Mouse (Mus musculus): ENCODE results near the gene Tnnt2. TPM values are rescaled to one million over a fixed set of nuclear protein-coding genes. Genes with fewer than 3 reads are reported as not detected.

The Tnnt2 gene
- total RNA-seq, 2 experiments from 2014 or later: not detected

DNA sequence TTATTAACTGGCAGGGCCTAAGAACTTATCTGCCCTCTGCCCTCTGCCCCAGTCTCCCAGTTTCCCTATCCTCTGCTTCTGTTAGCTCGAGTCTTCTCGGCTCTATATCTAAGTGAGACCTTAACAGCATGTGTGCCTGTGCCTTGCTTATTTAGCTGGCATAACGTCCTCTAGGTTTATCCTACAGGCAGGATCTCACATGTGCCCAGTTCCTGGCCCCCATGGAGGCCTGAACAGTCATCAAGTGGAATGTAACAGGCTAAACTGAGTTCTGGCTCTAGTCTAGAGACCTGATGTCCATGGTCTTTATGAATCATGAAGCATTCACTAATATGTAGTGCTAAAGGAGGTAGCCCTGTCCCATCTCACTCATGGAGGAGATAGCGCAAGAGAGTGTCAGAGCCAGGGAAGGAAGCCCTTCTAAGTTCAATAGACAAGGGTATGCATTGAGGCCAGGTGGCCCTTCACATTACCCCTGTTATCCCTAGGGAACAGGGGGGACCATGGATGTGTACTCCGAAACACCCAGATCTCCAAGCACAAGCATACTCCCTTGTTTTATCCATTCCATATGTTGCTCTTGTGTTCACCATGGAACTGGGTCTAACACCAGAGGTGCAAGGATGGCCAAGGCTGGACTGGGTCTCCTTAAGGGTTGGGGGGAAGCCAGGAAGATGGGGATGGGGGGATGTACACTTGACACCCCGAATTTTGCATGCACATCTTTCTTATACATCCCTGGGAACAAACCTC is 18.6 kb downstream of the Tnnt2 start:
- ATAC-seq (ENCODE audit: poor library complexity, severe bottlenecking): no peak

DNA sequence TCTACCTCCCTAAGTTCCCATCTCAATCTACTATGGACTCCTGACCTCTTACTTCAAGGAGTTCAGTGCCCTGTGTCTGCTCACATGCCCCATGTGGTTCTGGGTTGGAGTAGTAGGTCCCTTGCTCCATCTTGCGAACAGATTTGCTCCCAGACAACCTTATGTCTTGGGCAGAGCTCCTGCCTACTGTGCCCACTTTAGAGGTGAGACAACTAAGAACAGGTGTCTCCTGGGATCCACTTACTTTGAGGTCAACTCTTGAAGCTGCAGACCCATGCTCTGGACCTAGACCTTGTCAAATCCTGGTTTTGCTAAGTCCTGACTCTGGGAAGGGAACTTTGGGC is 19.2 kb downstream of the Tnnt2 start:
- ATAC-seq (ENCODE audit: poor library complexity, severe bottlenecking): no peak

DNA sequence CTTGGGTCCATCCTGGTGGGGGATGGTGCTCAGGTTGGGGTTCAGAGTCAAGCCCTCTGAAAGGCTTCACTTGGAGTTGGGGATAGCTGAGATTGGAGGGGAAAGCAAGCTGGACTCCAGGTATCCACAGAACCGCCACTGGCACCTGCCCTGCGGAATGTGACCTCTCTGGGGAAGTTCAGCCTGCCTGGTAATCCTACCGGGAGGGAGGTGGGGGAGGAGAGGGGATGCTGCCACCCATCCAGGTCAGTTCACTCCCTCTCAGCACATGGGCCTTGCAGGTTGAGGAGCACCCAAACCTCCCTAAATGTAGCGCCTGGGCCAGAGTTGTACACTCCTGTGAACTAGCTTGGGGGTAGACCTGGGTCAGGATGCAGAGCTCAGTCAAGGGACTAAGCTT is 19.9 kb downstream of the Tnnt2 start:
- no peak for ATAC-seq (ENCODE audit: poor library complexity, severe bottlenecking)

DNA sequence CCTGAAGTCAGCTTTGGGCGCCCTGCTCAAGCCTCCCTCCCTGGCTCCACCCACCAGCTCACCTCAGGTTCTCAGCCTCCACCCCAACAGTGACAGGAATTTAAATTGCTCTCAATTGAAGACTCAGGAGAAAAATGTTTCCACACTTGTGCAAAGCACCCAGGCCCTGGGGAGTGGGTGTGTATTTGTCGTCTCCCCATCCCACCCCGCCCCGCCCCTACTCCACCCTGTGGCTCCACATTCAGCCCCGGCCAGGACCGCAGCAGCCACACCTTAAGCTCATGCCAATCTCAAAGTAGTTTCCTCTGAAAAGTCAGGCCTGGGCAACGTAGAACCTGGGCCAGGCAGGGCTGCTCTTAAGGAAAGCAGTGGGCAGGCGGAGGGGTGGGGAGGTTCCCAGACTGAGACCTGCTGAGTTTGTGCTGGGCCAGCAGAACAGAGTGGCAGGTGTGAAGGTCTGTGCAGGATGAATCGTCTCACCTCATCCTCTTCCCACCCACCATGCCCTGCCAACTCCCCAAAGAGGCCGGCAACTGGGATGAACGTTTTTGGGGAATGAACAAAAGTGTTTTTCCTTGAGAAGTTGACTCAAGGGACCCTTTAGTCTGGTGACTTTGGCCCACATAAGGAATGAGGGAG is 21.1 kb downstream of the Tnnt2 start:
- no peak for ATAC-seq (ENCODE audit: poor library complexity, severe bottlenecking)

DNA sequence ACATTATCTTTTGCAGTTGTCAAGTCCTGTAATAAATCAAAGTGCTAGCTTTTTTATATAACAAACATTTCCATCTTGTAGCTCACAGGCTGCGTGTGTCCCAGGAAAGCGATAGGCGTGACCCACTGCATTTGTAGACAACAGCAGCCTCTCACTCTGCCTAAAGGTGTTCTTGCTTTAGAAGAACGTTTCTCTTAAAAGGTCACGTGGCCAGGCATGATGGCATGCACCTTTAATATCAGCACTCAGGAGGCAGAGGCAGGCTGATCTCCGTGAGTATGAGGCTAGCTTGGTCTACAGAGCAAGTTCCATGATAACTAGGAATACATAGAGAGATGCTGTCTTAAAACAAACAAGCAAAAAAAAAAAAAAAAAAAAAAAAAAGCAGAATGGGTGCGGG is 22.4 kb downstream of the Tnnt2 start:
- no peak for ATAC-seq (ENCODE audit: poor library complexity, severe bottlenecking)

DNA sequence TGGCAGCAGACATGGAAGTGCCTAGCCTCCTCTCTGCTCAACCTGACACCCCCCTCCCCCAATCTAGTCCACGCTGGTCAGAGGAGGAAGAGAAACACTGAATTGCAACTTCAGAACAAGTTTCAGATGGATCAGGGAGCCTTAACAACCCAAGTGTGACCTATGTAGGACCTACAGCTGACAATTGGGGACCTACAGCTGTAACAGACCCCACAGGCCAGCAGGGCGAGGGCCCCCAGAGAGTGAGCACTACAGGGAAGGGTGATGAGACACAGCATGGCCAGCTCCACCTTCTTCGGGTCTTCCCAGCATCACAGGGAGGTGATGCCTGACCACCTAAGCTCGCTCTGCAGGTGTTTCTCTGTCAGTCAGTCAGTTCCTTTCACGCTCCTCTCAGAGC is 24.9 kb downstream of the Tnnt2 start:
- ATAC-seq (ENCODE audit: poor library complexity, severe bottlenecking): no peak

DNA sequence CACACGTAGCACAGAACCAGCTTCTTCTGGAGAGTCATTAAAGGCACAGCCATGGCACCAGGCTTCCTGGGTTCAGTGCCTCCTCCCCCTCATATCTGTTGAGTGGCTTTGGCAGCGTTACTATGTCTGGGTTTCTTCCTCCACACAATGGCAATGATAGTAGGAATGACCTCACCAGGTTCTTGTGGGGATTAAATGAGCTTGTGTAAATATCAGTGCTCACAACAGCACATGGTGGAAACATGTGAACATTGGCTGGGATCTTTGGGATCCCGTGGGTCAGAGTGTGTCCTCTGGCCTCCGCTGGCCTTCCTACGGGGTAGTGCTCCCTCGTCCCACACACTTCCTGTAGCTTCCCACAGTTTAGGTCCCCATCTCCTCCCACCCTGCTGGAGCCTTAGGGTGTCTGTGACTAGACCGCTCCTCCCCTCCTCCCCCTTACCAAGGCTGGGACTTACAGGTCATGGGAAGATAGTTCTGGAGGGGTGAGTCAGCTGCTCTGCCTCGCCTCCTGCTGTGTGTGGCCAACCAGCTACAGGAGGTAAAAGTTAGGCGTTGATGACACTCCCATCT is 25.9 kb downstream of the Tnnt2 start:
- no peak for ATAC-seq (ENCODE audit: poor library complexity, severe bottlenecking)

DNA sequence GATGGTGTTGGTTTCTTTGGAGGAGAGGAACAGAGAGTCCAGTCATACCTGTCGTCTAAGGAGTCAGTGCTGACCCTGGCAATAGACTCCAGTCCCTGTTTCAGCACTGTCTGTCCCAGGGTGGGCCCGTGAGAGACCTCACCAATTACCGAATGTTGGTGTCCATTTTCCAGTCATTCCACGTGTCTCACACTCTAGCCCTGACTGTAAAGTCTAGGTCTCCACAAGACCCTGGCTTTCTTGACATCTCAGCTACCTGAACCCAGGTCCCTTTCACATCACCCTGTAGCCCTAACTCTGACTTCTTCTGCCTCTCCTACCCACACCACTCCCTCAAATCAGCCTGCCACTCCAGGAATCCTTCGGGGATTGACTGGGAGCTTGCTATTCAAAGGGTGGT is 26.4 kb downstream of the Tnnt2 start:
- ATAC-seq (ENCODE audit: poor library complexity, severe bottlenecking): no peak

DNA sequence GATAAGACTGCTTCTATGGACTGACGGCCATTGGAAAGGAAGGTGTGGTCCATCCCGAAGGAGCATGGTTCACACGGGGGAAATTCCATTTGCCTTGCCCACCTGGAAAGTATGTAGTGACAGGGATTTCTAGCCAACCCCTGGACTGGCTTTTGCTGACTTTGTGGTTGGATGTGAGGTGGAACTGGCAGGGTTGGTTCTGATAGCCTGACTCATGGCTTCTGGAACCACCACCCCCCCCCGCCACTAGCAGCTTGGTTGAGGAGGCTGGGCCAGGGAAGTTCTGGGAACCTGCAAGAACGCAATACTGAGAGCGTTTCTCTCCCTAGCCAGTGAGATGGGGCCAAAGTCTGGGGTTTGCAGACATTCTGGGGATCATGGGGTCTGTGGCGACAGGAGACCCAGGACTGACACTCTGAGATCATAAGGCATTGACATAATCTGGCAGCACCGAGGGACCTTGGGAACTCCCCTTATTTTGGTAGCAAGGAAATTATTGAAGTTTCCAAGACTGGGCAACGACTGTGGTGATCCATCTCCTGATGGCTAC is 27.7 kb downstream of the Tnnt2 start:
- no peak for ATAC-seq (ENCODE audit: poor library complexity, severe bottlenecking)

DNA sequence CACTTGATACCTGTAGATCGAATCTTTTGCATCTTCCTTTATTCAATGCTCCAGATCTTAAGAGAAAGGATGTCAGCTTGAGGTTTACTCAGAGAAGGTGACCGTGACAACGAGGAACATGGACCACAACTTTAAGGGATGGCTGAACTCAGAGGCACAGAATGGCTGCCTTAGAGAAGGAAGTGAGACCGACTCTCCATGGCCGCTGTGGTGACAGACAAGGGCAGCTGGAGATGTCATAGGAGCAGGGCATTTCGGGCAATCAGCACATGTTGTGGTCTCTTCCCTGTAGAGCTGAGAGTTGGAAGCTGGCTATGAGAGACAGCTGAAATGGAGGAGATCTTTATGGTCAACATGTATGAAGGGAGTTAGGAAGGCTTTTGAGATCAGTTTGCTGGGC is 28.7 kb downstream of the Tnnt2 start:
- ATAC-seq (ENCODE audit: poor library complexity, severe bottlenecking): no peak

DNA sequence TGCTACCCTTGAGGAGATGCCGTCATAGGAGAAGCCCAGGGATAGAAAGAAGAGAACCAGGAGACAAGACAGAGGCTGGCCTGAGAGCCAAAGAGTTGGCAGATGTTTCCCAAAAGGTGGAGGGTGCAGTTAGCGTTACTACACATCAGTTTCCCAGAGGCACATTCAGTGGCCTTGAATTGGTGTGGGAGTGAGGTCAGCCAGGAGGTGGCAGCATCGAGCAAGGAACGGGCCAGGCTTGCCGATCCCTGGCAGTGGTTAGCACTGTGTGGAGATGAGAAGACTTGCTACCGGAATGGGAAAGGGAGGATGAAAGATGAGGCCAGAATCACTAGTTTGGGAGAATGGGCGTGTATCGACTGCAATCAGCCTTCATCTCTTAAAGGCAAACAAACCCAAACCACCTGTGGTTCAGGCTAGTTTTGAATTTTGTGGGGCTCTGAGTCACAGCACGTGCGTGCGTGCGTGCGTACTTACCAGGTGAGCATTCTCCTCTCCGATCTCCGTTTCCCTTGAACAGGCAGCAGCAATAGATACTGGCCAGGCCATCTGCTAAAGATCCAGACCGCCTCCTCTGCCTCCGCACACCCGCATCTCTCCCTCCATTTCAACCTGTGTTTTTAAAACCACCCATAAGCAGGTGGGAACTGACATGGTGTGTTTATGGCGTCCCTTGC is 29.5 kb downstream of the Tnnt2 start:
- peak; percentile 79 for ATAC-seq (ENCODE audit: poor library complexity, severe bottlenecking)

DNA sequence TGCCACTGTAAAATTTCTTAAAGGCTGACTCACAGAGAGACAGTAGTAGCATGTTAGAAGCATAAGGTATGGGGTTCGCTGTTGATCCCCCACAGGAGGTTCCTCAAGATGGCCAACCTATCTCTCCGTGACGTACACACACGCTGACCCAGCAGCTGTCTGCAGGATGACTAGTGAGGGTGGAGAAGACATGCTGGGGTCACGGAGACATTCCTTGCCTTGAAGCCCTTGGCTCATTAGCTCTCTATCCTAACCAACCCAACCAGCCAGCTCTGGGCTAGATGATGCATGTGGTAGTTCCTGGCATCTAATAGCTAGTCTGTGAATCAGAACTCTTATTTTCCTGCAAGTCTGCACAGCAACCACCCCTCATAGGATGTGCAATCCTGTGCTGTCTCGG is 32.4 kb downstream of the Tnnt2 start:
- no peak for ATAC-seq (ENCODE audit: poor library complexity, severe bottlenecking)

DNA sequence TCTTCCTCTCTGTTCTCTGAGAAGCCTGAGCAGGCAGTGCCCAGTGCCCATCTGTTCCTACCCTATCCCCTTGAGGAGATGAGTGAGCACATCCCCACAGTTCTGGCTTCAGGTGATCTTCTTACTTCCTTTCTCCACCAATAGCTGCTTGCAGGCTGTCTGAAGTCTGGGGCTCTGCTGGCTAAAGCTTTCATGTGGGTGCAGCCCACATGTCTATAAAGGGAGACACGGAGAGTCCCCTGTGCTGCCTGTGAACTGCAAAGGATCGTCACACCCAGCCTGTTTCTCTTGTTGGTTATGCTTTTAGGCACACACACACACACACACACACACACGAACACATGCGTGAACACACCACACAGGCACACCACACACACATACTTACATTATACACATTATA is 36.8 kb downstream of the Tnnt2 start:
- ATAC-seq (ENCODE audit: poor library complexity, severe bottlenecking): no peak

DNA sequence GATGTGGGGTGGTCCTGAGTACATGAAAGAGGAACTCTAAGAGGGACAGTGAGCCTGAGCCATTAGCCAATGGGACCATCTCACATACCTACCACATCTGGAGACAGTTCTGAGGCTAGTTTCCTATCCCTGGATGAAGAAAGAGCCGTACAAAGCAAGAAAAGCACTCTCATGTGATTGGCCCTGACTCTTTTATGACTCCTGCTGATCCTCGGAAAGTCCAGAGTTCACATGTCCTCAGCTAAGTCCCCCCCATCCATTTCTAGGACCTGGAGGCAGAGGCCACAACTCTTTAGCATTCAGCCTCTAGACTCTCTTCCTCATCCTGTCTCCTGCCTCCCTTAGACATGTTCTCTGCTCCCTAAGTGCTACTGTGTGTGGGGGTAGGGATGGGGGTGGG is 41.1 kb downstream of the Tnnt2 start:
- ATAC-seq (ENCODE audit: poor library complexity, severe bottlenecking): no peak

DNA sequence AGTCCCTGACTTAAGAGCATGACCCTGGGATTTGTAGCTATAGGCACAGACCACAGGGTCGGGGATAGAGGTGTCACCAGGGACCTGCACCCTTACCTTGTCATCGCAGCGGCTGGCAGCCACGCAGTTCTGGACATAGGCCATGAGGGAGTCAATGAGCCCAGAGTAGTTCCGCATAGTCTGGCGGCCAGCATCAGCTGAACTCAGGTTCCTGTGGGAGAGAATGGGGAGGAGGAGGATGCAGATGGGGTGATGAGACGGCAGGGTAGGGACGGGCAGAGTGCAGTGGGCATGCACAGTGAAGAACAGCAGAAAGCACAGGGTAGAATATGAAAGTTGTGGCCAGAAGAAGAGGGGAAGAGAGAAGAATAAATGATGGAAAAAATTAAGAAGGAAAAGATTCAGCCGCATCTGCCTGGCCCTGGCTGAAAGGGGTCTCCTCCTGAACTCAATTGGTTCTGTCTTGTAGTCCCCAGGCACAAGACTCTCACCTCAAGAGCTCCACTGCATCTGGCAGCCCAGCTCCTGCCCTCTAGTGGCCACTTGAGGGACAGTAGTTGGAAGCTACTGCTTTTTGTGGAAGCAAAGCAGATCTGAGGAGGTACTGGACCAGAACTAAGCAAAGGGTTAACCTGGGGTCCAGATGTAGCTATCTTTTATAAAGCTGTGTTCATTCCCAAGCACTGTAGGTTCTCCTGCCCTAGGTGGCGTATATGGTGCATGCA is 46.4 kb downstream of the Tnnt2 start:
- peak; percentile 63 for ATAC-seq (ENCODE audit: poor library complexity, severe bottlenecking)

DNA sequence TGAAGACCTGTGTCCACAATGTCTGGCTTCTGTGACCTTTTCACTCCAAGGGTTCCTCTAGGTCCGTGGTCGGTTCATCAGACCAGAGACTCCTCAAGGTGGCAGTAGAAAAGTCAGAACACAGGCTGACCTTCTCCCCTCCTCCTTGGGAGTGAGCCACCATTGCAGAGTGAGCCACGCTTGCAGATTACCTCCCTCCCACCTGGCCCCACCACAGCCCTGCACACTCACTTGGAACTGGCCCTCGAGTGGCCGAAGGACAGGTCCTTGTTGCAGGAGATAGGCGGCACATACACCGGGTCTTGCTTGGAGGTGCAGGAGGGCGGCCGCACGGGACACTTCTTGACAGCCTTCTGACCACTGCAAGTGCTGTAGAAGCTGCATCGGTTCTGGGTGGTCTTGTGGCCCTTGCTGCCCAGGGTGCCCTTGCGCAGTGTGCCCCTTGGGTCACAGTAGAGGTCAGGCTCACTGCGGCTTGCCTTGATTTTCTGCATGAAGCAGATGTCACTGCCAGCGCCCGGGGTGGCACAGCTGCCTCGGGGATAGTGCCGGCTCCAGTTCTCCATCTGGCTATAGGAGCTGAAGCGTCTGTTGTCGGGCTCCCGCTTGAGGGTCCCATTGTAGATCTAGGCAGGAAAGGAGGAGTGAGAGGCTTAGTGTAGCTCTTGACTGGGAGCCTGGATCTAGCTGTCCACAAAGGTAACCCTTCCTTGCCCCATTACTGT is 53.5 kb downstream of the Tnnt2 start:
- no peak for ATAC-seq (ENCODE audit: poor library complexity, severe bottlenecking)

DNA sequence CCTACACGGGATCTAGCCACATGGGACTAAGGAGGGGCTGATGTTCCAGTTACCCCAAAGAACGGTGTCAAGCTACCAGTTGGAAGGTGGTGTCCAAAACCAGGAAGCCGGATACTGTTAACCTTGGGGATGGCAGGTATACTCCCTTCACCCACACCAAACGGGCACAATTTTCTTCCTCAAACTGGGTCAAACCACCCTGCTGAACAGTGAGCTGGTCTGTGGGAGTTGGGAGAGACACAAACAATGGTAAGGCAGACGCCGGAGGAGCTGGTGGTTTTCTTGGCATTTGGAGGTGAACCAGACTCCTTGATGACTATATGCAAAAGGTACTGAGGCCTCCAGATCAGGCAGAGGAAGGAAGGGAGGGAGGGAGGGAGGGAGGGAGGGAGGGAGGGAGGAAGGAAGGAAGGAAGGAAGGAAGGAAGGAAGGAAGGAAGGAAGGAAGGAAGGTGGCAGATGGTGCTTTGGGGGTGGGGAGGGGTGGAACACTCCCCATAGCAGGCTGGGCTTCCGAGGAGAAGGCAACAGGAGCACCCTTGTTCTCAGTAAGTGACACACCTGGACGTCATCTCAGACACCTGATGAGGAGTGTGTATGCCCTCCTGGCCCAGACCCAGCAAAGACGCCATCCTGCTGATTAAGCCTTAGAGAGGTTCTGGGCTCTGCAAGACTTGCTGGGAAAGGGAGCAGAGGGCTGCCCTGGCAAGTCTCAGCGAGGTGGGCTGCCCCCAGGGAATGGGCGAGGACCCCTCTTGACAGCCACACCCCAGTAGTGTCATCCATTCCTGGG is 55.5 kb downstream of the Tnnt2 start:
- ATAC-seq (ENCODE audit: poor library complexity, severe bottlenecking): no peak

DNA sequence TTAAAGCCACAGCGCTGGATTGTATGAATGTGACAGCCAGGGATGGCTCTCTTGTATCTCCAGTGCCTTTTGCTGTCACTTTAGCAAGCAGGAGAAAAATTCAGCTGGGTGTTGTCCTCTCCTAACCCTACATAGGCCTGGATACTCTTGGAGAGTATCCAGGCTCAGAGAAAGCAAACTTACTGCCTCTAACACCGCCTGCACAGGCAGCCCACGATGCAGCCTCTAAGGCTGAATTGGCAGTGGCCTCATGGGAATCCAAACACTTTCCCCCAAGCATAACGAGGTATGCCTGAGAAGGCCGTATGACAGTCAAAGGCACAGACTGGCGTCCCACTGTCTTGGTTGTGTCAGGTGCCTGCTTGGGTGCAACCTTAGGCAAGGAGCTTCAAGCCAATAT is 56.1 kb downstream of the Tnnt2 start:
- ATAC-seq (ENCODE audit: poor library complexity, severe bottlenecking): no peak

DNA sequence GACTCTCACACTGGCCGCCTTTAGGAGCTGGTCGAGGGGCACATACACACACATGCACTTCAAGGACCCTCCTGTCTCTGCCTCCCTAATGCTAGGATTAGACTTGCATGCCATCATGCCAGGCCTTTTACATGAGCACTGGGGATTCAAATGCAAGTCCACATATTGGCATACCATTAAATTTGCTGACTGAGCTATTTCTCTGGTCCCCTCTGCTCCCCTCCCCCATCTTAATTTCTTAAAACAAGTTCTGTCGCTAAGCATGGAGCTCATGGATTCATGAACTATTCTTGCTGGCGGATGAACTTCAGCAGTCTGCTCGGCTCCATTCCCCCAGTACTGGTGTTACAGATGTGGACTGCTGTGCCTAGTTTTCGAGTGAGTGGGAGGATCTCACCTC is 56.6 kb downstream of the Tnnt2 start:
- ATAC-seq (ENCODE audit: poor library complexity, severe bottlenecking): no peak

DNA sequence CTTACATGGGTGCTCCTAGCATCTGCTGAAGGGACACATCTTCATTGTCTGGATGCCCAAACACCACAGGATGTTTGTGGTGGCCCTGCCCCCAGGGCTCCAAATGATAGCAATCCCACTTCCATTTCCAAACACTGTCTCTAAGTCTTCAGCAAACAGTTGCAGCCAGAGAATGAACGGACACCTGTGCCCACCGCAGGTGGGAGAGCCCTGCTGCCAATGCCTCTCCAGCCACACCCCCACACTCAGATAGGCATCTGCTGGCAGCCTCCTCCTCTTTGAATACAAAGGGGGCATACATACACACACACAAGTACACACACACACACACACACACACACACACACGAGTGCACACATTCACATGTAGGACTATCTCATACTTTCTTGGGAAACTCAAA is 57.2 kb downstream of the Tnnt2 start:
- no peak for ATAC-seq (ENCODE audit: poor library complexity, severe bottlenecking)
